Mouse (Mus musculus) heart, postnatal 0 days (tissue): Measurements from ENCODE around the gene Fermt1. TPM values are rescaled to one million over a fixed set of nuclear protein-coding genes. Genes with fewer than 3 reads are reported as not detected.

ENCODE experiments used
- ATAC-seq: fragments of 200-750 bp; cut with Nextera tagmentation; 2 replicates; pipeline ENCODE4 v1.8.0; 2017; ENCODE audit warnings: low read depth, moderate number of reproducible peaks, moderate library complexity; ENCODE audit not compliant: insufficient read depth
- DNase-seq: peaks from one replicate; pipeline ENCODE4 v3.0.0-alpha.2; 2016; ENCODE audit warnings: low spot score
- H3K27ac ChIP-seq: fragments of 300-500 bp; sonication (generic); 2 replicates; pipeline ENCODE4 v1.5.1; 2014; ENCODE audit warnings: low read depth, mild to moderate bottlenecking
- H3K27me3 ChIP-seq: fragments of 300-500 bp; sonication (generic); 2 replicates; pipeline ENCODE4 v1.6.1; 2014; ENCODE audit warnings: low read length, mixed read lengths; ENCODE audit not compliant: control insufficient read depth, insufficient read depth
- H3K36me3 ChIP-seq: fragments of 300-500 bp; sonication (generic); replicated peaks from 2 replicates; pipeline ENCODE4 v1.6.1; 2014; ENCODE audit warnings: low read length, mixed read lengths; ENCODE audit not compliant: control insufficient read depth, insufficient read depth
- H3K4me1 ChIP-seq: fragments of 300-500 bp; sonication (generic); 2 replicates; pipeline ENCODE4 v1.6.1; 2014; ENCODE audit warnings: antibody characterized with exemption; ENCODE audit not compliant: control insufficient read depth, insufficient read depth
- H3K4me2 ChIP-seq: fragments of 300-500 bp; sonication (generic); 2 replicates; pipeline ENCODE4 v1.6.1; 2014; ENCODE audit warnings: low read depth, mild to moderate bottlenecking, low read length, moderate library complexity
- H3K4me3 ChIP-seq: fragments of 300-500 bp; sonication (generic); 2 replicates; pipeline ENCODE4 v1.5.1; 2014; ENCODE audit warnings: low read depth, low read length
- H3K9ac ChIP-seq: fragments of 300-500 bp; sonication (generic); replicated peaks from 2 replicates; pipeline ENCODE4 v1.6.1; 2014; ENCODE audit warnings: low read depth, low read length, mixed read lengths
- H3K9me3 ChIP-seq: fragments of 300-500 bp; sonication (generic); replicated peaks from 2 replicates; pipeline ENCODE4 v1.6.1; 2016; ENCODE audit warnings: low read length; ENCODE audit not compliant: control insufficient read depth
- CTCF ChIP-seq: IDR thresholded peaks from 2 replicates; pipeline ENCODE4 v1.5.1; 2016; ENCODE audit warnings: antibody characterized with exemption, control low read depth, low read depth
- EP300 ChIP-seq: IDR thresholded peaks from 2 replicates; pipeline ENCODE4 v1.6.1; 2016; ENCODE audit warnings: antibody characterized with exemption, low read depth
- WGBS: fragments of 180-500 bp; shearing (Covaris S2); extraction: QIAGEN DNeasy Blood & Tissue Kit; methylation state at CpG from one replicate; pipeline ENCODE4 v1.1.7; 2014; 5-methylcytosine and 5-hydroxymethylcytosine counted together
- polyA plus RNA-seq: library from polyadenylated mRNA; unstranded; fragments of >200 nt; fragmentation: Nextera tagmentation; extraction: Ambion mirVana; gene quantifications from 2 replicates; pipeline ENCODE4 v1.2.1, GENCODE M21; 2015
- total RNA-seq: library from RNA; depleted of rRNA; stranded (reverse); fragments of >200 nt; gene quantifications from 2 replicates; pipeline ENCODE4 v1.2.3, GENCODE M21; 2014; ENCODE audit warnings: low replicate concordance

The Fermt1 gene
- total and polyA plus RNA-seq, 2 experiments from 2014 or later, result not detected

- DNase-seq (no peak), ATAC-seq (no peak)
- H3K36me3 ChIP-seq, result no peaks in the 10 kb centered on the region
- no peaks in the 10 kb centered on the region for H3K4me1 ChIP-seq
- no peak overlapping the region for H3K9ac ChIP-seq
- no peak overlapping the region for H3K27ac ChIP-seq
- no peaks in the 10 kb centered on the region for H3K9me3 ChIP-seq
- no peak overlapping the region for H3K4me3 ChIP-seq
- no peak for TF ChIP-seq EP300
- no peak for TF ChIP-seq CTCF
- H3K4me2 ChIP-seq, result no peak overlapping the region
- 70% methylated on average over 1 of the region's 1 CpGs for WGBS
- no peaks in the 10 kb centered on the region for H3K27me3 ChIP-seq
These were observed 12.1 kb upstream of the Fermt1 start for GRCm38 (mm10) chr2:132957786-132958185.

GRCm38 (mm10) chr2:132952197-132952596 lies 6.5 kb upstream of the Fermt1 start:
- Histone ChIP-seq H3K9me3 (no peaks in the 10 kb centered on the region), H3K4me1 (no peaks in the 10 kb centered on the region), H3K27ac (no peak overlapping the region), H3K4me3 (no peak overlapping the region), H3K27me3 (0 out of 2 replicates have a peak, but pooled peaks cover 3% of the 10 kb centered on the region), H3K36me3 (no peaks in the 10 kb centered on the region), H3K4me2 (no peak overlapping the region), H3K9ac (no peak overlapping the region)
- ATAC-seq (no peak), DNase-seq (peak; percentile 30)
- 3% methylated on average over 8 of the region's 8 CpGs for WGBS
- no peak for TF ChIP-seq EP300
- peak; percentile 57 for TF ChIP-seq CTCF

- no peak overlapping the region for H3K9ac ChIP-seq
- ATAC-seq, result no peak
- H3K4me2 ChIP-seq, result no peak overlapping the region
- no peak overlapping the region for H3K27ac ChIP-seq
- H3K9me3 ChIP-seq, result no peaks in the 10 kb centered on the region
- TF ChIP-seq CTCF (no peak), EP300 (no peak)
- H3K27me3 ChIP-seq, result peaks cover 41% of the 10 kb centered on the region
- 0 out of 2 replicates have a peak, but pooled peaks cover 7% of the 10 kb centered on the region for H3K4me1 ChIP-seq
- H3K4me3 ChIP-seq, result no peak overlapping the region
- 62% methylated on average over 7 of the region's 7 CpGs for WGBS
- H3K36me3 ChIP-seq, result no peaks in the 10 kb centered on the region
- no peak for DNase-seq
These were observed 2.5 kb upstream of the Fermt1 start for GRCm38 (mm10) chr2:132948174-132948573.

- Histone ChIP-seq H3K9me3 (no peaks in the 10 kb centered on the region), H3K9ac (no peak overlapping the region), H3K4me3 (no peak overlapping the region), H3K27ac (no peak overlapping the region), H3K36me3 (no peaks in the 10 kb centered on the region), H3K4me2 (no peak overlapping the region), H3K4me1 (0 out of 2 replicates have a peak, but pooled peaks cover 7% of the 10 kb centered on the region), H3K27me3 (peaks cover 46% of the 10 kb centered on the region)
- no peak for DNase-seq
- 63% methylated on average over 6 of the region's 6 CpGs for WGBS
- TF ChIP-seq CTCF (no peak), EP300 (no peak)
- no peak for ATAC-seq
These were observed 1.3 kb upstream of the Fermt1 start for GRCm38 (mm10) chr2:132946976-132947375.

GRCm38 (mm10) chr2:132944711-132945325 lies 888 bp downstream of the Fermt1 start:
- H3K4me2 ChIP-seq, result peak overlapping the region; percentile 57
- TF ChIP-seq CTCF, result no peak
- TF ChIP-seq EP300, result no peak
- H3K4me3 ChIP-seq, result peak overlapping the region; percentile 32
- no peaks in the 10 kb centered on the region for H3K36me3 ChIP-seq
- H3K4me1 ChIP-seq, result 0 out of 2 replicates have a peak, but pooled peaks cover 7% of the 10 kb centered on the region
- H3K9ac ChIP-seq, result no peak overlapping the region
- H3K27ac ChIP-seq, result no peak overlapping the region
- 5% methylated on average over 24 of the region's 24 CpGs for WGBS
- H3K27me3 ChIP-seq, result peaks cover 49% of the 10 kb centered on the region
- no peaks in the 10 kb centered on the region for H3K9me3 ChIP-seq
- no peak for ATAC-seq
- no peak for DNase-seq

- Histone ChIP-seq H3K9me3 (no peaks in the 10 kb centered on the region), H3K36me3 (no peaks in the 10 kb centered on the region), H3K9ac (no peak overlapping the region), H3K4me1 (0 out of 2 replicates have a peak, but pooled peaks cover 7% of the 10 kb centered on the region), H3K27ac (no peak overlapping the region), H3K27me3 (peaks cover 49% of the 10 kb centered on the region), H3K4me3 (no peak overlapping the region), H3K4me2 (no peak overlapping the region)
- DNase-seq (no peak), ATAC-seq (no peak)
- no peak for TF ChIP-seq EP300
- TF ChIP-seq CTCF, result no peak
- 36% methylated on average over 13 of the region's 13 CpGs for WGBS
These were observed 1.7 kb downstream of the Fermt1 start for GRCm38 (mm10) chr2:132943997-132944396.
